Mouse (Mus musculus): ENCODE data around the gene Uox. TPM values are rescaled to one million over a fixed set of nuclear protein-coding genes. Genes with fewer than 3 reads are reported as not detected.

The Uox gene
- polyA plus RNA-seq, 1 experiment from 2014 or later = 0.17 TPM

GRCm38 (mm10) chr3:146628227-146628982 is 58.2 kb downstream of the Uox start:
- no peaks in the 10 kb centered on the region for H3K27me3 ChIP-seq
- no peaks in the 10 kb centered on the region for H3K36me3 ChIP-seq
- 53% methylated on average over 8 of the region's 8 CpGs for WGBS
- H3K27ac ChIP-seq = no peak overlapping the region
- no peak overlapping the region for H3K4me3 ChIP-seq
- H3K9me3 ChIP-seq = no peaks in the 10 kb centered on the region
- no peak overlapping the region for H3K4me2 ChIP-seq
- no peak overlapping the region for H3K9ac ChIP-seq
- no peak for ATAC-seq (ENCODE audit: insufficient number of reproducible peaks, insufficient read depth, low FRiP score, low TSS enrichment, low read depth)
- H3K4me1 ChIP-seq = no peaks in the 10 kb centered on the region

DNA sequence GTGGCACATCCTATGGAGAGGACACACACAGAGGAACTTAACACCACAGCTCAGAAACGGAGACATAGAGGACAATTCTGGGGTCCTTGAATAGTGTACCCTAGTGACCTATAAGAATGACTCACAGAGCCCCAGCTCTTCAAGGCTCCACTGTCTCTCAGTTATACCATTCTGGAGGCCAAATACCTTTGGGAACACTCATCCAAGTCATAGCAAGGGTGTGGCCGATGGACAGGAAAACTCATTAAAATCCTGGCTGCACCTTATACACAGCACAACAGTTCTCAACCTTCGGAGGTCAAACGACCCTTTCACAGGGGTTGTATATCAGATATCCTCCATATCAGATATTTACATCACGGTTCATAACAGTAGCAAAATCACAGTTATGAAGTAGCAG is 62.3 kb downstream of the Uox start:
- Histone ChIP-seq H3K4me3 (no peak overlapping the region), H3K9me3 (no peaks in the 10 kb centered on the region), H3K36me3 (no peaks in the 10 kb centered on the region), H3K27ac (no peak overlapping the region), H3K4me2 (no peak overlapping the region), H3K27me3 (no peaks in the 10 kb centered on the region), H3K4me1 (no peaks in the 10 kb centered on the region), H3K9ac (no peak overlapping the region)
- ATAC-seq (ENCODE audit: insufficient number of reproducible peaks, insufficient read depth, low FRiP score, low TSS enrichment, low read depth) = no peak
- WGBS = 85% methylated on average over 5 of the region's 5 CpGs

DNA sequence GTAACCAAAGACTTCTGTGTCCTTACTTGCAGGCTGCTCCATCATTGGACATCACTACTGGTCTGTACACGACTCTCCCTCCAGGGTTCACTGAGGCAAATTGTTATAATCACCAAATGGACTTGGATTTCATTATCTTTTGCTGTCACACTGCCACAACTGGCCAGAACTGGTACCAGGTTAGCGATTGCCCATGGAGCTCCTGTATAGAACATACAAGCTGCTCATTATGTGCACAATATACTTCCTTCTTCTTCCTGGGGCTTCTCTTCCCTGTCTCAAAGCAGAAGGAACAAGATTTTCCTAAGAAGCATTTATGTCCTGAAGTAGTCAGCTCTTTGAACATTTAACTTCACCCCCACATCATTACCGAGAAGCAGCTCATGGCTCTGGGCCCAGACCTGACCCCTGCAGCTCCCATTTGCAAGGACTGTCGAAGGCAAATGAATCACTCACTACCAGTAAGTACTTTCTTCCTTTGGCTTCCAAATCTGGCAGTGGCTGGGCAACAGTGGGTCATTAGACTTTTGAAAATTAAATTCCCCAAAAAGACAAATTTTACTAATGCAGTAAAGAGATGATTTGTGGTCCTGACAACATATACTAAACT is 71.7 kb downstream of the Uox start:
- no peaks in the 10 kb centered on the region for H3K4me1 ChIP-seq
- H3K4me2 ChIP-seq = no peak overlapping the region
- ATAC-seq (ENCODE audit: insufficient number of reproducible peaks, insufficient read depth, low FRiP score, low TSS enrichment, low read depth) = no peak
- no peaks in the 10 kb centered on the region for H3K27me3 ChIP-seq
- WGBS = 53% methylated on average over 4 of the region's 4 CpGs
- H3K9ac ChIP-seq = no peak overlapping the region
- no peak overlapping the region for H3K27ac ChIP-seq
- no peaks in the 10 kb centered on the region; the same call in 1 of the 2 replicates for H3K9me3 ChIP-seq
- H3K36me3 ChIP-seq = no peaks in the 10 kb centered on the region
- no peak overlapping the region for H3K4me3 ChIP-seq

- H3K9me3 ChIP-seq = no peaks in the 10 kb centered on the region
- H3K36me3 ChIP-seq = no peaks in the 10 kb centered on the region
- H3K4me1 ChIP-seq = 0 out of 2 replicates have a peak, but pooled peaks cover 6% of the 10 kb centered on the region
- no peak overlapping the region for H3K9ac ChIP-seq
- no peak overlapping the region for H3K4me3 ChIP-seq
- no peaks in the 10 kb centered on the region for H3K27me3 ChIP-seq
- 42% methylated on average over 10 of the region's 10 CpGs for WGBS
- no peak overlapping the region for H3K27ac ChIP-seq
- no peak for ATAC-seq (ENCODE audit: insufficient number of reproducible peaks, insufficient read depth, low FRiP score, low TSS enrichment, low read depth)
- no peak overlapping the region for H3K4me2 ChIP-seq
These were observed 79.2 kb downstream of the Uox start for GRCm38 (mm10) chr3:146649311-146649894.

DNA sequence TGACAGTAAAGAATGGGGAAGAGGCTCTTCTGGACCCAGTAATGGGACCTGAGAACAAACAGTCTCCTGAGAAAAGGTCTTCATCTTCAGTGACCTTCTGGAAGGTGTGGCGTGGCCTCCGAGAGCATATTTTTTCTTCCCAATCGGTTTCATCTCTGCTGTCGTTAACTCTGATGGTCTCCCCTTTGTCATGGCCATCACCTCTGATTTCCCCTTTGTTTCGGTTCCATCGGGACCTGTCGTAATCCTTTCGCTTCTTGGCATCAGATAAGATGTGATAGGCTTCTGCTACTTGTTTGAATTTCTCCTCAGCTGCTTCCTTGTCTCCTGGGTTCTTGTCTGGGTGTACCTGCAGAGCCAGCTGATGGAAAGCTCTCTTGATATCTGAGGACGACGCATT is 80.5 kb downstream of the Uox start:
- ATAC-seq (ENCODE audit: insufficient number of reproducible peaks, insufficient read depth, low FRiP score, low TSS enrichment, low read depth) = no peak
- WGBS = 95% methylated on average over 10 of the region's 10 CpGs
- H3K9ac ChIP-seq = no peak overlapping the region

DNA sequence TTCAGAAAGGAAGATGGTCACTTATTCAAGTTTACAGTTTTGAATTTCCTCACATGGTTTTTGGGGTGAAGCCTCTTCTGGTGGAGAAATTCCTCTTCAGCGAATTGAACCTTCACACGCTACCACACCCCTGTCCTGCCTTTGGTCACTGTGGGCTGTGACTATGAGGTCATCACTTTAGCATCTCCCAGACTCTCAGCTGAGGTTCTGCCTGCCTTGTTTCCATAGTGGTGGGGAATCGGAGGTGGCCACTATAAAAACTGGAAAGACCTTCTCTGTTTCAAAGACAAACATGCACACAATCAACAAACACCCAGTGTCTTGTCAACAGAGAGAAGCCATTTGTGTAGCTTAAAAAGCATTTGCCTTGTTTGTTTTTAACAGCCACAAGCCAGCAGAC is 81.0 kb downstream of the Uox start, which contains the start of gene 4930503B20Rik:
Gene 4930503B20Rik (minus strand): TSS at position 101 of the 400 bp plus-strand sequence.
- Histone ChIP-seq H3K4me2 (no peak within 1 kb of the TSS), H3K9ac (no peak within 1 kb of the TSS), H3K9me3 (no peaks in the 10 kb centered on the region), H3K4me1 (0 out of 2 replicates have a peak, but pooled peaks cover 6% of the 10 kb centered on the region), H3K36me3 (no peaks in the 10 kb centered on the region), H3K27ac (no peak within 1 kb of the TSS), H3K4me3 (no peak within 1 kb of the TSS), H3K27me3 (no peaks in the 10 kb centered on the region)
- ATAC-seq (ENCODE audit: insufficient number of reproducible peaks, insufficient read depth, low FRiP score, low TSS enrichment, low read depth) = no peak
- WGBS = 94% methylated on average over 3 of the region's 3 CpGs

More for the DNA sequence above, 80.5 kb downstream of the Uox start:
- H3K27me3 ChIP-seq = no peaks in the 10 kb centered on the region
- H3K4me2 ChIP-seq = no peak overlapping the region
- no peaks in the 10 kb centered on the region for H3K36me3 ChIP-seq
- H3K27ac ChIP-seq = no peak overlapping the region
- H3K4me3 ChIP-seq = no peak overlapping the region
- no peaks in the 10 kb centered on the region for H3K9me3 ChIP-seq
- 0 out of 2 replicates have a peak, but pooled peaks cover 6% of the 10 kb centered on the region for H3K4me1 ChIP-seq

- 89% methylated on average over 5 of the region's 5 CpGs for WGBS
- Histone ChIP-seq H3K9ac (no peak overlapping the region), H3K27me3 (no peaks in the 10 kb centered on the region), H3K36me3 (no peaks in the 10 kb centered on the region), H3K27ac (no peak overlapping the region), H3K4me2 (no peak overlapping the region), H3K4me3 (no peak overlapping the region), H3K4me1 (0 out of 2 replicates have a peak, but pooled peaks cover 6% of the 10 kb centered on the region), H3K9me3 (no peaks in the 10 kb centered on the region)
- ATAC-seq (ENCODE audit: insufficient number of reproducible peaks, insufficient read depth, low FRiP score, low TSS enrichment, low read depth) = no peak
These were observed 82.2 kb downstream of the Uox start for GRCm38 (mm10) chr3:146652431-146652830.

DNA sequence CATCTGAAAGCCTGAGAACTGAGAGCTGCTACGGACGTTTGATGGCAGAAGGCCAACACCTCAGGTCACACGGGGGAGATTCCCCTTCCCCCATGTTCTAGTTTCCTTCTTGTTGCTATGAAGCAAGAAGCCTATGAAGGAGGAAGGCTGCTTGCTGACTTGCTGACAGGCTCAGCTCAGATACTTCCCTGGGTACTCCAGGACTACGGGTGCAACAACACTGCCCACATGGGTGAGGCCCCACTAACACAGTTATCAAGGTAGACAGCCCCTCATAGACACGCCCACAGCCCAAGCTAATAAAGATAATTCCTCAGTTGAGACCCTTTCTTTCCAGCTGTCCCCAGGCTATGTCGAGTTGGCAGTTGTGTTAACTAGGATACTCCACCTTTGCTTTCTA is 83.5 kb downstream of the Uox start:
- no peaks in the 10 kb centered on the region for H3K9me3 ChIP-seq
- no peak for ATAC-seq (ENCODE audit: insufficient number of reproducible peaks, insufficient read depth, low FRiP score, low TSS enrichment, low read depth)
- no peak overlapping the region for H3K27ac ChIP-seq
- 0 out of 2 replicates have a peak, but pooled peaks cover 6% of the 10 kb centered on the region for H3K4me1 ChIP-seq
- no peak overlapping the region for H3K9ac ChIP-seq
- WGBS = 74% methylated on average over 6 of the region's 6 CpGs
- no peak overlapping the region for H3K4me3 ChIP-seq
- no peaks in the 10 kb centered on the region for H3K36me3 ChIP-seq
- H3K4me2 ChIP-seq = no peak overlapping the region
- H3K27me3 ChIP-seq = no peaks in the 10 kb centered on the region

DNA sequence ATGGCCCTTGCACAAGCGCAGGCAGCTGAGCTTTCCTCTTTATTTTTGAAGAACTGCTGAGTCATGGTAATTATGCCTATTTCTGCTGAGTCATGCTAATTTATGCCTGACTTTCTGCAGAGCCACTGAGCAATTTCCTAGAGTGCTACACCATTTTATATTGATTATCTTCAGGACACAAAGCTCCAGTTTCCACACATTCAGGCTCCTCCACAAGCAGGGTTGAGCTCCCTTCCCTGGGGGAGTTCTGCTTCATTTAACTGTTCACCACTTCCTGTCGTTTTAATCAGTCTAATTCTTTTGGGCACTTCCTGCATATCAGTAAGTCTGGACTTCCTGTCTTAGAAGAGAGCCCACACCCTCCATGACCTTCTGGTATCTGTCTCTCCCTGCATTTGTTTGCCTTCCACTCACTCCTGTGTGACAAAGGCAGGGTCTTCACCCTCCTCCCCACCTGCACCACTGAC is 84.9 kb downstream of the Uox start:
- no peak overlapping the region for H3K27ac ChIP-seq
- H3K9me3 ChIP-seq = no peaks in the 10 kb centered on the region
- no peak overlapping the region for H3K4me2 ChIP-seq
- H3K27me3 ChIP-seq = no peaks in the 10 kb centered on the region
- no peak for ATAC-seq (ENCODE audit: insufficient number of reproducible peaks, insufficient read depth, low FRiP score, low TSS enrichment, low read depth)
- WGBS = 55% methylated on average over 2 of the region's 2 CpGs
- H3K36me3 ChIP-seq = no peaks in the 10 kb centered on the region
- no peaks in the 10 kb centered on the region for H3K4me1 ChIP-seq
- no peak overlapping the region for H3K4me3 ChIP-seq
- H3K9ac ChIP-seq = no peak overlapping the region

DNA sequence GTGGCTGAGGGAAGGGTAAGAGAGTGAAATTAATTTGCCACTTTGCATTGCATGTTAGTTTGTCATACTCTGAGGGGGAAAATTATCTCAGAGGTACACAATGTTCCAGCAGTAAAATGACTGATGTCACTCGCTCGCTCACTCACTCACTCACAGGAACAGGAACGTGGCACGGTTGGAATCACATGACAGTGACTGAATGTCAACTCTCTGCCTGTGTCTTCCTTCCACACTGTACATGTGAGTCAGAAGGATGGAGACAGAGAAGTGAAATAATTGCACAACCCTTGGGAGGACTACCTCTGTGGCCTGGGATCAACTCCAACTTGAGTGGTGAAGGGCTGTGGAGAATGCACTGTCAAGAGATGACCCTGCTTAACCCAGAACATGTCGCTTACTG is 87.2 kb downstream of the Uox start:
- Histone ChIP-seq H3K27me3 (no peaks in the 10 kb centered on the region), H3K4me2 (no peak overlapping the region), H3K4me3 (no peak overlapping the region), H3K4me1 (no peaks in the 10 kb centered on the region), H3K27ac (no peak overlapping the region), H3K9me3 (no peaks in the 10 kb centered on the region), H3K9ac (no peak overlapping the region), H3K36me3 (no peaks in the 10 kb centered on the region)
- ATAC-seq (ENCODE audit: insufficient number of reproducible peaks, insufficient read depth, low FRiP score, low TSS enrichment, low read depth) = no peak
- WGBS = 88% methylated on average over 5 of the region's 5 CpGs

DNA sequence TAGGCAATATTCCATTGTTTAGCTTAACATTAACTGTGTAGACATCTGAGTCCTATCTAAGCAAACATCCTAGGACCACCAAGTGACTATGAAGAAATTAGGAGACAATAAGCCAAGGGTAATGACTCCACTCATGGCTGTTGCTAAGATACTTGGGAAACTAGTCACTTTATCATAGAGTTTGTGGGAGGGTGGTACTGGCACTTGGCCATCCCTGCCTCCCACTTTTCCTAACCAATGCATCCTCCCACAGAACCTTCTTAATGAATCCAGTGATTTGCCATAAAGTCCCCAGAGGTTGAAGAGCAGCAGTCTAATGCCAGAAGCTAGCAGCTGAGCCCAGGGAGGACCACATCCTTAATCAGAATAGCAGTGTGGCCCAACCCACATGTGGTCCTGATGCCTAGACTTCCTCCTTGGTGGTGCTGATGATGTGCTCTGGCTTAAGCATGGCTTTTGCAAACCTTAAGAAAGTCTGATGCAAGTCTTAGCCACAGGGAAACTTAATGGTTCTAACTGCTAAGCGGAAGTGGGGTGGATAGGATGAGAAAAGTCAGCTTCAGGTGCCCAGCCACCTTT is 87.9 kb downstream of the Uox start:
- Histone ChIP-seq H3K36me3 (no peaks in the 10 kb centered on the region), H3K4me1 (no peaks in the 10 kb centered on the region), H3K27ac (no peak overlapping the region), H3K27me3 (no peaks in the 10 kb centered on the region), H3K4me2 (no peak overlapping the region), H3K9me3 (no peaks in the 10 kb centered on the region), H3K9ac (no peak overlapping the region), H3K4me3 (no peak overlapping the region)
- WGBS = 92% methylated on average over 1 of the region's 1 CpGs
- ATAC-seq (ENCODE audit: insufficient number of reproducible peaks, insufficient read depth, low FRiP score, low TSS enrichment, low read depth) = no peak
